Mouse (Mus musculus) kidney, postnatal 0 days (tissue): ENCODE data around the gene Ppp2r5e. TPM values are rescaled to one million over a fixed set of nuclear protein-coding genes. Genes with fewer than 3 reads are reported as not detected.

Experiments
- ATAC-seq: fragments of 200-750 bp; cut with Nextera tagmentation; replicated peaks from 2 replicates; pipeline ENCODE4 v1.8.0; 2017; ENCODE audit warnings: low read depth, moderate number of reproducible peaks, moderate TSS enrichment, moderate library complexity; ENCODE audit not compliant: low FRiP score
- DNase-seq: peaks from one replicate; pipeline ENCODE4 v3.0.0-alpha.2; 2016; ENCODE audit warnings: low spot score
- H3K27ac ChIP-seq: fragments of 300-500 bp; sonication (generic); 2 replicates; pipeline ENCODE4 v1.5.1; 2014; ENCODE audit warnings: mild to moderate bottlenecking
- H3K27me3 ChIP-seq: fragments of 300-500 bp; sonication (generic); 2 replicates; pipeline ENCODE4 v1.6.1; 2014; ENCODE audit warnings: low read length, mixed read lengths; ENCODE audit not compliant: insufficient read depth
- H3K36me3 ChIP-seq: fragments of 300-500 bp; sonication (generic); 2 replicates; pipeline ENCODE4 v1.6.1; 2014; ENCODE audit warnings: low read length, mixed read lengths; ENCODE audit not compliant: insufficient read depth
- H3K4me1 ChIP-seq: fragments of 300-500 bp; sonication (generic); replicated peaks from 2 replicates; pipeline ENCODE4 v1.6.1; 2014; ENCODE audit warnings: antibody characterized with exemption, low read length, mixed read lengths; ENCODE audit not compliant: insufficient read depth
- H3K4me2 ChIP-seq: fragments of 300-500 bp; sonication (generic); 2 replicates; pipeline ENCODE4 v1.6.1; 2014; ENCODE audit warnings: mild to moderate bottlenecking, low read length, moderate library complexity, mixed read lengths
- H3K4me3 ChIP-seq: fragments of 300-500 bp; sonication (generic); replicated peaks from 2 replicates; pipeline ENCODE4 v1.5.1; 2014; ENCODE audit warnings: low read depth, low read length
- H3K9ac ChIP-seq: fragments of 300-500 bp; sonication (generic); 2 replicates; pipeline ENCODE4 v1.6.1; 2014; ENCODE audit warnings: low read depth, low read length
- H3K9me3 ChIP-seq: fragments of 300-500 bp; sonication (generic); replicated peaks from 2 replicates; pipeline ENCODE4 v1.6.1; 2016; ENCODE audit warnings: low read length, inconsistent platforms, mixed read lengths
- CTCF ChIP-seq: IDR thresholded peaks from 2 replicates; pipeline ENCODE4 v1.5.1; 2016; ENCODE audit warnings: antibody characterized with exemption, low read depth, mild to moderate bottlenecking, moderate library complexity
- WGBS: fragments of 180-500 bp; shearing (Covaris S2); extraction: QIAGEN DNeasy Blood & Tissue Kit; methylation state at CpG from one replicate; pipeline ENCODE4 v1.1.7; 2014; 5-methylcytosine and 5-hydroxymethylcytosine counted together
- polyA plus RNA-seq: library from polyadenylated mRNA; unstranded; fragments of >200 nt; fragmentation: Nextera tagmentation; extraction: Ambion mirVana; gene quantifications from 2 replicates; pipeline ENCODE4 v1.2.1, GENCODE M21; 2015

The Ppp2r5e gene
- polyA plus RNA-seq, 1 experiment from 2014 or later = 16.0 TPM

- Histone ChIP-seq H3K27me3 (no peaks in the 10 kb centered on the region), H3K27ac (no peak overlapping the region), H3K9me3 (no peaks in the 10 kb centered on the region), H3K4me3 (no peak overlapping the region), H3K4me1 (no peaks in the 10 kb centered on the region), H3K4me2 (no peak overlapping the region), H3K36me3 (no peaks in the 10 kb centered on the region), H3K9ac (no peak overlapping the region)
- DNase-seq = no peak
- no peak for ATAC-seq
- TF ChIP-seq CTCF = no peak
- 58% methylated on average over 7 of the region's 7 CpGs for WGBS
Measured at GRCm38 (mm10) chr12:75537019-75537672, 58.9 kb downstream of the Ppp2r5e start.

DNA sequence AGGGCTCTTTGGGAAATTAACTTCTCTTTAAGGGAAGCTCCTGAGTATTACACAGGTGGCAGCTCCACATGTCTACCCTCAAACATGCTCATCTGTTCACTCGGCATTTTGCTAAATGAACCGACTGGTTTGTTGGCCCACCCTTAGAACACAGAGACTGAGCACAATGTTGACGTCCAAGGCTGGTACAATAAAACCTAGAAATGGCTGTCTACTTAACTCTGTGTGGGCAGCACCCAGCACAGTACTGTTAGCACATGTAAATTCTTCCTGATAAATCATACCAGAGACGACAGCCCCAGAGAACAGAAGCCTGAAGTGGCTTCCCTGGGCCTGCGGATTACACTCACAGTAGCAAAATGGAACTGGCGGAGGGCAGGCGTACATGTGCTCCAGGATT lies 59.5 kb downstream of the Ppp2r5e start:
- no peaks in the 10 kb centered on the region for H3K36me3 ChIP-seq
- no peak overlapping the region for H3K9ac ChIP-seq
- H3K9me3 ChIP-seq = no peaks in the 10 kb centered on the region
- no peak for TF ChIP-seq CTCF
- no peak overlapping the region for H3K4me3 ChIP-seq
- H3K4me1 ChIP-seq = peaks cover 5% of the 10 kb centered on the region; the same call in 1 of the 2 replicates
- no peaks in the 10 kb centered on the region for H3K27me3 ChIP-seq
- no peak for ATAC-seq
- DNase-seq = no peak
- no peak overlapping the region for H3K27ac ChIP-seq
- 80% methylated on average over 7 of the region's 7 CpGs for WGBS
- no peak overlapping the region for H3K4me2 ChIP-seq

DNA sequence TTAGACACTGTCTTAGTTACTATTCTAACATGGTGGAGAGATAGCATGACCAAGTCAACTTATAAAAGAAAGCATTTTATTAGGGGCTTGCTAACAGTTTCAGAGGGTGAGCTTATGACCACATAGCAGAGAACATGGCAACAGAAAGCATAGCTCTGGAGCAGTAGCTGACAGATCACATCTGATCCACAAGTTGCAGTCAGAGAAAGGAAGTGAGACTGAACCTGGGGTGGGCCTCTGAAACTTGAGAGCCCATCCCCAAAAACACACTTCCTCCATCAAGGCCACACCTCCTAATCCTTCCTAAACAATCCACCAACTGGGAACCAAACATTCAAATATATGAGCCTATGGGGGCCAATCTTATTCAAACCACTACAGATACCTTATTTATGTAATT lies 62.9 kb downstream of the Ppp2r5e start:
- Histone ChIP-seq H3K36me3 (no peaks in the 10 kb centered on the region), H3K27me3 (no peaks in the 10 kb centered on the region), H3K4me3 (no peak overlapping the region), H3K4me1 (peaks cover 10% of the 10 kb centered on the region), H3K9ac (no peak overlapping the region), H3K27ac (no peak overlapping the region), H3K4me2 (no peak overlapping the region), H3K9me3 (no peaks in the 10 kb centered on the region)
- DNase-seq (no peak), ATAC-seq (no peak)
- TF ChIP-seq CTCF = no peak

GRCm38 (mm10) chr12:75531895-75532294 lies 64.2 kb downstream of the Ppp2r5e start:
- Histone ChIP-seq H3K4me3 (no peak overlapping the region), H3K4me2 (no peak overlapping the region), H3K36me3 (no peaks in the 10 kb centered on the region), H3K9ac (no peak overlapping the region), H3K9me3 (no peaks in the 10 kb centered on the region), H3K4me1 (peaks cover 13% of the 10 kb centered on the region), H3K27ac (0 out of 2 replicates have a peak overlapping the region, but pooled peaks have one; percentile 36), H3K27me3 (no peaks in the 10 kb centered on the region)
- WGBS = 46% methylated on average over 2 of the region's 2 CpGs
- 0 out of 2 replicates have a peak, but pooled peaks have one; percentile 33 for ATAC-seq
- peak; percentile 33 for DNase-seq
- no peak for TF ChIP-seq CTCF

DNA sequence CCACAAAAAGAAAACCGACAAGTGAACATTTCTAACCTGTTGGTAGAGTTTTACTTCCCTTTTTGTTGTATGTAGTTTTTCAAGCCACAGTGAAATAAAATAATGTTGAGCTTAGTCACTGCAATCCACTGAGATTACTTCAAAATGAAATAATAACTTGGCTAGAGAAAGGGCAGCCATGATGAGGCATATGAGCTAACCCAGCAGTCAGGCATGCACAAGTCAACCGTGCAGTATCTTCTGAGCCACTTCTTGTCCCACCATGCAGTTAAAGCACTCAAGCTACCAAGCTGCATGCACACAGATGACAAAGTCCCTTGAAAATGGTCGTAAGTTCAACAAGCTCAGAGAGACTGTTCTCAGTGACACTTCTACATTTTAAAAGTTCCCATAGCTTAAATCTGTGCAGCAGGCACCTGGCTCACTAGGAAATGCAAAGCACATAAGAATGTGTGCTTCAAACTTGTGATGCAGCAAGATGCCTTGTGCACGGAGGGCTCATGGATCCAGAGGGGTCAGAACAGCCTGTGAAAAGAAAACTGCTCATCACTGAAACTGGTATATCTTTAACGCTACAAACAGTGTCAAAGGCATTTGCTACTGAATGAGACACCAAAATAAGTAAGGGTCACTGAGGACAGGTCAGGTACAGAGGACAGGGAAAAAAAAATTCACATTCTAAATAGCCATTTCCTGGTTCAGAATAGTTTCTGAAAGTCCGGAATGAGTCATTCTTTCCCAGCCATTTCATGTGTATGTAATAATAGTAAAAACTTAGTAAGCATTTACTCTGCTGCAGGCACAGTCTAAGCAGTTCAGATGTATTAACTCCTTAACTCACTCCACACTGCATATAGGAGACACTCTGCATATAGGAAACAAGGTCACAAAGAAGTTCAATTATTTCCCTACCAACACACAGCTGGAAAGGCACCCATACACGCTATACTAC lies 66.9 kb downstream of the Ppp2r5e start:
- Histone ChIP-seq H3K4me2 (no peak overlapping the region), H3K9ac (no peak overlapping the region), H3K27ac (peak overlapping the region; percentile 68), H3K4me3 (no peak overlapping the region), H3K9me3 (no peaks in the 10 kb centered on the region), H3K36me3 (no peaks in the 10 kb centered on the region), H3K4me1 (peaks cover 13% of the 10 kb centered on the region), H3K27me3 (no peaks in the 10 kb centered on the region)
- no peak; the same call in 1 of the 2 replicates for ATAC-seq
- WGBS = 60% methylated on average over 7 of the region's 7 CpGs
- no peak for TF ChIP-seq CTCF
- peak; percentile 61 for DNase-seq

DNA sequence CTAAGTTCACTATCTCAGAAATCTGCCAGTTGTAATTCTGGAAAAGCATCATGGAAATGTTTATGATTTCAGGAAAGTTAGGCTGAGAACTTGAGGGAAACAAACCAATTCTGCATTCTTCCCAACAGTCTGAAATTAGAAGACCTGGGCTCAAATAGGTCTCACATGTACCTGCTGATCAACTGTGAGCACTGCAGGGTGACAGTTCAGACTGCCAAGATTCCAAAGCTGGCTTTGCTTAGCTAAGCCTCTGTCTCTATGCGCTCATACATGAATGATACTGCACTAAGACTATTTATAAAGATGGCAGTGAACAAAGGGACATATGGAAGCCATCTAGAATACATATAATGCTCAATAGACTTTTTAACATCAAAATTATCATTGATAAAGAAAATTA lies 67.7 kb downstream of the Ppp2r5e start:
- WGBS = 88% methylated on average over 1 of the region's 1 CpGs
- DNase-seq = no peak

More for the DNA sequence above, 67.7 kb downstream of the Ppp2r5e start:
- no peak overlapping the region for H3K4me3 ChIP-seq
- H3K4me2 ChIP-seq = no peak overlapping the region
- H3K36me3 ChIP-seq = no peaks in the 10 kb centered on the region
- H3K27ac ChIP-seq = no peak overlapping the region
- H3K4me1 ChIP-seq = peaks cover 13% of the 10 kb centered on the region
- no peak for ATAC-seq
- H3K27me3 ChIP-seq = no peaks in the 10 kb centered on the region
- no peak for TF ChIP-seq CTCF
- H3K9ac ChIP-seq = no peak overlapping the region
- no peaks in the 10 kb centered on the region for H3K9me3 ChIP-seq
